Mouse (Mus musculus) ES-Bruce4 (cell line): ENCODE results near the gene H2-Q4. TPM values are rescaled to one million over a fixed set of nuclear protein-coding genes. Genes with fewer than 3 reads are reported as not detected.
"Not testable (repeated sequence)": the region's sequence is repeated elsewhere in the genome, so short reads cannot be mapped to it uniquely, and the experiment has no call there.

Source experiments
- H3K27ac ChIP-seq: 2 replicates; pipeline ENCODE4 v1.5.1; 2012; ENCODE audit warnings: low read length, inconsistent platforms; ENCODE audit not compliant: insufficient read depth
- H3K27me3 ChIP-seq: 2 replicates; pipeline ENCODE4 v1.6.1; 2012; ENCODE audit warnings: mild to moderate bottlenecking, low read length, inconsistent platforms; ENCODE audit not compliant: control insufficient read depth, poor library complexity, insufficient read depth, severe bottlenecking
- H3K36me3 ChIP-seq: 2 replicates; pipeline ENCODE4 v1.6.1; 2012; ENCODE audit warnings: inconsistent platforms, mild to moderate bottlenecking, low read length, moderate library complexity; ENCODE audit not compliant: control insufficient read depth, poor library complexity, insufficient read depth, severe bottlenecking
- H3K4me1 ChIP-seq: one replicate; pipeline ENCODE4 v1.8.1; 2011; ENCODE audit warnings: low read length; ENCODE audit not compliant: control insufficient read depth, insufficient read depth
- H3K4me3 ChIP-seq: 2 replicates; pipeline ENCODE4 v1.5.1; 2011; ENCODE audit warnings: low read depth, mild to moderate bottlenecking, low read length
- H3K9ac ChIP-seq: 2 replicates; pipeline ENCODE4 v1.6.1; 2012; ENCODE audit warnings: low read depth, mild to moderate bottlenecking, inconsistent platforms; ENCODE audit not compliant: poor library complexity, severe bottlenecking
- H3K9me3 ChIP-seq: replicated peaks from 2 replicates; pipeline ENCODE4 v1.6.1; 2012; ENCODE audit warnings: mild to moderate bottlenecking, low read length, inconsistent platforms; ENCODE audit not compliant: control insufficient read depth, poor library complexity, insufficient read depth, severe bottlenecking
- CTCF ChIP-seq: IDR thresholded peaks from one replicate; pipeline ENCODE4 v1.8.1; 2011; ENCODE audit warnings: low read depth, low read length
- EP300 ChIP-seq: IDR thresholded peaks from 2 replicates; pipeline ENCODE4 v1.6.1; 2011; ENCODE audit warnings: low read depth, low read length; ENCODE audit not compliant: insufficient read depth
- POLR2A ChIP-seq: IDR thresholded peaks from one replicate; pipeline ENCODE4 v1.8.1; 2011; ENCODE audit warnings: low read length; ENCODE audit not compliant: insufficient read depth
- polyA plus RNA-seq: library from polyadenylated mRNA; stranded (reverse); fragments of >200 nt; gene quantifications from 2 replicates; pipeline ENCODE4 v1.2.4, GENCODE M21; 2011; ENCODE audit warnings: low read depth; ENCODE audit not compliant: missing spikeins, insufficient read depth, insufficient read length

H2-Q4 gene
- 10.0 and 11.6 TPM in 2 replicates for polyA plus RNA-seq

DNA sequence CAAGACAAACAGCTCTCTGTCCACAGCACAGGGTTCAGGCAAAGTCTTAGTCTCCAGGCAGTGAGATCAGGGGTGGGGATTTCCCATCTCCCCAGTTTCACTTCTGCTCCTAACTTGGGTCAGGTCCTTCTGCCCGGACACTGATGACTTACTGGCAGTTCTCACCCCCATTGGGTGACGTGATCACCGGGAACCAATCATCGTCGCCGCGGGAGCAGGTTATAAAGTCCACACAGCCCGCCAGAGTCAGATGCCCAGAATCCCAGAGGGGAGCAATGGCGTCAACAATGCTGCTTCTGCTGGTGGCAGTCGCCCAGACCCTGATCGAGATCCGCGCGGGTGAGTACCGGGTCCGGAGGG, at the start of gene H2-Q4:
Gene H2-Q4, plus strand, starts transcription at position 249 of the 360 bp plus-strand sequence.
- Histone ChIP-seq H3K36me3 (no peaks in the 10 kb centered on the region), H3K4me1 (no peaks in the 10 kb centered on the region), H3K9ac (peak within 1 kb of the TSS; percentile 63), H3K27ac (no peak within 1 kb of the TSS), H3K4me3 (peak within 1 kb of the TSS; percentile 84), H3K9me3 (peaks cover 12% of the 10 kb centered on the region), H3K27me3 (0 out of 2 replicates have a peak, but pooled peaks cover 3% of the 10 kb centered on the region)
- peak; percentile 65 for TF ChIP-seq POLR2A
- TF ChIP-seq EP300, result no peak

DNA sequence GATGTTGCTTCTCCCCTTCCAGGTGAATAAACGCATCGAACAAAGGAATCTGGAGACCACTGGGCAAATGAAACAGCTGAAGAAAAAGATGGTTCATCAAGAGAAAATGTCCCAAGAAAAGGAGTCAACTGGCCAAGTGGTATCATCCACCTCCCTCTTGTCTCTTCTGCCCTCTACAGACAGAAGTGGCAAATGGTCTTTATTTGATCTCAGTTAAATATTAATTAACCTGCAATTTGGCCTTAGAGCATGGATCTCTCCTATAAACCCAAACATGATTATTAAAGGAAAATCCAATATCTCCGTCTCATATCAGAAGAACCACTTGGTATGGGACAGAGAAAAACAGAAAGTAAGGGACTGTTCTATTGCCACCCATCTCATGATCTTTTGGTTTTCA, 49.7 kb upstream of the H2-Q4 start:
- H3K9ac ChIP-seq, H3K9me3 ChIP-seq, H3K4me1 ChIP-seq, H3K27me3 ChIP-seq, H3K4me3 ChIP-seq, H3K27ac ChIP-seq, H3K36me3 ChIP-seq: not testable (repeated sequence)

DNA sequence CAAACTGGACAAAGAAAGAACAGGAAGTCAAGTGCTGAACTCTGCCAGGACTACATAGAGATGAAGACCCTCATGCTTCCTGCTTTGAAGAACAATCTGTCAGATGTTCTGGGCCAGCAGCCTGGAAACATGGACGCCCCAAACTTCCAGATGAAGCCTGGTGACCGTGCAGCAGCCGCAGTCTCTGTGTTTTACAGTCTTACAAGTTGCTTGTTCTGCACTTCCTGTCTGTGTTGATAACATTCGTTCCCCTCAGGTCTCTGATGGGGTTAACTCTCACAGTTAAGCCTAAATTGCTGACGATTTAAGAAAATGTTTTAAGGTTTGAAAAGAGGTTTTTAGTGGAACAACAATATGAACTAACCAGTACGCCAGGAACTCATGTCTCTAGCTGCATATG, 47.9 kb upstream of the H2-Q4 start:
- not testable (repeated sequence) for H3K27me3 ChIP-seq, H3K9me3 ChIP-seq, H3K27ac ChIP-seq, H3K4me1 ChIP-seq, H3K4me3 ChIP-seq, H3K36me3 ChIP-seq, H3K9ac ChIP-seq

DNA sequence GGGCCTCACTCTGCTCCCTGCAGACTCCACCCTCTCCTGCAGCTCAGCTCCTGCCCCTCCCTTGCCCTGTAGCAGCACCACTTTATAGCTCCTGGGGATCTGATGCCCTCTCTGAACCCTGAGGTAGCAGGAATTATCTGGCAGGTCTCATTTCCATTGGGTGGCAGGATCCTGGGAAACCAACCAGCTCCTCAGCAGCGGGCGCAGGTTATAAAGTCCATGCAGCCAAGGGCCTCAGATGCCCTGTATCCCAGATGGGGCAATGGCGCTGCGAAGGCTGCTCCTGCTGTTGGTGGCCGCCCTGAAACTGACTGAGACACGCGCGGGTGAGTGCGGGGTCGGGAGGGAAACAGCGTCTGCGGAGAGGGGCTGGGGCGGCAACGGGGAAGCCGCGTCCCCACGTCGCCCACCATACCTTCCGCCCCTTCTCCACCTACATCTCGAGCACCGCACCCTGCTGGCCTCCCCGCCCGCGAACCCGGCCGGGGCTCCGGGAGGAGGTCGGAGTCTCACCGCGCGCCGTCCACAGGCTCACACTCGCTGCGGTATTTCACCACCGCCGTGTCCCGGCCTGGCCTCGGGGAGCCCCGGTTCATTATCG, 37.2 kb upstream of the H2-Q4 start, which contains the start of gene H2-Q2:
Gene H2-Q2, plus strand, starts transcription at position 172 of the 601 bp plus-strand sequence.
- no peak for TF ChIP-seq EP300
- no peak for TF ChIP-seq CTCF
- no peak for TF ChIP-seq POLR2A
- H3K9ac ChIP-seq, result peak within 1 kb of the TSS; percentile 47

DNA sequence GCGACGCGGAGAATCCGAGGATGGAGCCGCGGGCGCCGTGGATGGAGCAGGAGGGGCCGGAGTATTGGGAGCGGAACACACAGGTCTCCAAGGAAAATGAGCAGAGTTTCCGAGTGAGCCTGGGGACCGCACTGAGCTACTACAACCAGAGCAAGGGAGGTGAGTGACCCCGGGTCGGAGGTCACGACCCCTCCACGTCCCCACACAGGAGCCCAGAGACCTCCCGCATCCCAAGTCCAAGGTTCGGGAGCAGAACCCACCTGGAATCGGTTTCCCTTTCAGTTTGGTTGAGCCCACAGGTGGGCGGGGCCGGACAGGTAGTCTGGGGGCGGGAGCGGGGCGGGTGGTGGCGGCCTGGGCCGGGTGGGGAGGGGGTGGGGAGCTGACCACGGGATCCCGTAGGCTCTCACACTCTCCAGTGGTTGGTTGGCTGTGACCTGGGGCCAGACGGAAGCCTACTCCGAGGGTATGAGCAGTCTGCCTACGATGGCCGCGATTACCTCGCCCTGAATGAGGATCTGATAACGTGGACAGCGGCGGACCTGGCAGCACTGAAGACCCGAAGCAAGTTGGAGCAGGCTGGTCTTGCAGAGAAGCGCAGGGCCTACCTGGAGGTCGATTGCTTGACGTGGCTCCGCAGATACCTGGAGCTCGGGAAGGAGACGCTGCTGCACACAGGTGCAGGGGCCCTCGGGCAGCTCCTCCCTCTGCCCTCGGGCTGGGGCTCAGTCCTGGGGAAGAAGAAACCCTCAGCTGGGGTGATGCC, 36.5 kb upstream of the H2-Q4 start:
- no peaks in the 10 kb centered on the region for H3K4me1 ChIP-seq
- H3K36me3 ChIP-seq, result no peaks in the 10 kb centered on the region
- no peak overlapping the region for H3K27ac ChIP-seq
- H3K9ac ChIP-seq, result peak overlapping the region; percentile 47
- no peaks in the 10 kb centered on the region for H3K9me3 ChIP-seq
- TF ChIP-seq POLR2A (no peak), CTCF (no peak), EP300 (no peak)
- H3K27me3 ChIP-seq, result peaks cover 2% of the 10 kb centered on the region; the same call in 1 of the 2 replicates
- H3K4me3 ChIP-seq, result peak overlapping the region; percentile 68

More for the DNA sequence above, 37.2 kb upstream of the H2-Q4 start, which contains the start of gene H2-Q2:
- no peaks in the 10 kb centered on the region for H3K36me3 ChIP-seq
- H3K4me3 ChIP-seq, result peak within 1 kb of the TSS; percentile 68
- H3K9me3 ChIP-seq, result no peaks in the 10 kb centered on the region
- no peaks in the 10 kb centered on the region for H3K4me1 ChIP-seq
- H3K27ac ChIP-seq, result no peak within 1 kb of the TSS
- peaks cover 2% of the 10 kb centered on the region; the same call in 1 of the 2 replicates for H3K27me3 ChIP-seq

DNA sequence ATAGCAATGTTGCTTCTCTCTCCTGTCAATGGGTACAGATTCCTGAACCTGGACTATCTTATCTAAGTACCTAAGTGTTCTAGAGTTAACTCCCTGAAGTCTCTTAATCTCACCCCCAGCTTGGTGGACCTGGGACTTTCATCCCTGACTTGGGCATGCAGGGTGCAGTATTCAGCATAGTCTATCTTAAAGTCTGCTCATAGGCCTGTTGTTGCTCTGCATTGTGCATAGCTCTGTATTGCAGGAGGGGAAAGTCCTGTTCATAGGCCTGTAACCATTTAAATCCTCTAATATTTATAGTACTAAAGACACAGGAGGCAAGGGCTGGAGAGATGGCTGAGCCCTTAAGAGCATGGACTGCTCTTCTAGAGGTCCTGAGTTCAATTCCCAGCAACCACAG, 31.8 kb upstream of the H2-Q4 start:
- not testable (repeated sequence) for H3K9me3 ChIP-seq, H3K4me3 ChIP-seq, H3K27ac ChIP-seq, H3K27me3 ChIP-seq, H3K9ac ChIP-seq, H3K36me3 ChIP-seq, H3K4me1 ChIP-seq

DNA sequence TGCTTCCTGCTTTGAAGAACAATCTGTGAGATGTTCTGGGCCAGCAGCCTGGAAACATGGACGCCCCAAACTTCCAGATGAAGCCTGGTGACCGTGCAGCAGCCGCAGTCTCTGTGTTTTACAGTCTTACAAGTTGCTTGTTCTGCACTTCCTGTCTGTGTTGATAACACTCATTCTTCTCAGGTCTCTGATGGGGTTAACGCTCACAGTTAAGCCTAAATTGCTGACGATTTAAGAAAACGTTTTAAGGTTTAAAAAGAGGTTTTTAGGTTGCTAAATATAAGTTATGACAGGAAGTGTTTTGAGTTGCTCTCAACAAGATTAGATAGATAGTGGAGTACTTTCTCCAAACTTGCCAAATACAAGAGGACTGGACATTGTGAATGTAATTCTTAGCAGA, 26.1 kb upstream of the H2-Q4 start:
- H3K4me1 ChIP-seq, H3K36me3 ChIP-seq, H3K9ac ChIP-seq, H3K9me3 ChIP-seq, H3K4me3 ChIP-seq, H3K27ac ChIP-seq, H3K27me3 ChIP-seq: not testable (repeated sequence)
